Mouse (Mus musculus) heart, postnatal 4 days (tissue): ENCODE data around the gene Prl8a2. TPM values are rescaled to one million over a fixed set of nuclear protein-coding genes. Genes with fewer than 3 reads are reported as not detected.

Experiments
- DNase-seq: peaks from one replicate; pipeline ENCODE4 v3.0.0; 2021
- total RNA-seq, 2 experiments: library from RNA; stranded (reverse); gene quantifications; 2 replicates each; pipeline ENCODE4 v1.2.3; 2021

Gene Prl8a2
- total RNA-seq, result not detected

- DNase-seq, result no peak
Measured at GRCm38 (mm10) chr13:27345373-27345772, at the start of gene Prl8a2. Prl8a2 (plus strand) TSS chr13:27345673.

GRCm38 (mm10) chr13:27312334-27313225, 32.9 kb upstream of the Prl8a2 start, which contains the start of gene Prl6a1:
Prl6a1 (plus strand) TSS chr13:27312627.
- no peak for DNase-seq

- no peak for DNase-seq
Measured at GRCm38 (mm10) chr13:27334989-27335388, 10.5 kb upstream of the Prl8a2 start.

GRCm38 (mm10) chr13:27342733-27343275, 2.7 kb upstream of the Prl8a2 start:
- no peak for DNase-seq

GRCm38 (mm10) chr13:27390746-27391145, 45.3 kb downstream of the Prl8a2 start, which contains the start of gene Prl2b1:
Prl2b1 (minus strand) TSS chr13:27390846.
- no peak for DNase-seq

DNA sequence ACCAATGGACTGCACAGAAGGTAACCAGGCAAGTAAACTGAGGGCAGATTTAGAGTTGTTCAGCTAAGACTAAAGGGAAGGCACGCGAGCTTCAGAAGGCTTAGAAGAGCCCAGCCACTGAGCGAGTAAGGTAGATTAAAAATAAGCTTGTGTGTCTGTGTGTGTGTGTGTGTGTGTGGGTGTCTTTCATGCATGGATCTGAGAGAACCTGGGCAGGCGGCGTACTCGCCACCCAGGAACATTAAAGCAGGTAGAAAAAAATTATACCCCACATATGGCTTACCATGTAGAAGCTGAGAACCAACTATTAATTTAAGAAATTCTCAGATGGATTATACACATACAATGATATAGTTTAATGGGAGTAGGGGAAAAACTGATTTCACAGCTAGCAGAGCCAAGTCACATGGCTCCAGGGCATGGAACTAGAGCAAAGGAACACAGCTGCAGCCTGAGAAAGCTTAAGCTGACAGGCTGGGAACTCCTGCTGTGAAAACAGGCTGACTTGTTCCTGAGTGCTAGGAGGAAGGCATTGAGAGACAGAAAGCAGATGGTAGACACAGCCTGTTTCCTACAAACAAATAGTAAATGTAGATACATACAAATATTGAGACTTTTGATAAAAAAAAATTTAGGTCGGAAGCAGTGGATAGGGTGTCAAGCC, 53.7 kb downstream of the Prl8a2 start:
- no peak for DNase-seq

Other genes with a start within 250 kb of the Prl8a2 start
- not detected for gene Prl3d2, start 224.0 kb upstream of the Prl8a2 start, total RNA-seq
- not detected for gene Prl3d3, start 188.9 kb upstream of the Prl8a2 start, total RNA-seq
- not detected for gene Prl3c1, start 149.0 kb upstream of the Prl8a2 start, total RNA-seq
- not detected for gene Prl3b1, start 103.8 kb upstream of the Prl8a2 start, total RNA-seq
- not detected for gene Prl3a1, start 86.2 kb upstream of the Prl8a2 start, total RNA-seq
- not detected for gene Prl6a1, start 33.0 kb upstream of the Prl8a2 start, total RNA-seq
- gene Prl2b1, start 45.2 kb downstream of the Prl8a2 start, total RNA-seq, result not detected
- gene Prl8a6, start 93.0 kb downstream of the Prl8a2 start, total RNA-seq, result not detected
- not detected for gene Prl8a8, start 167.5 kb downstream of the Prl8a2 start, total RNA-seq
- not detected for gene Prl8a9, start 218.9 kb downstream of the Prl8a2 start, total RNA-seq
- gene Prl8a1, start 236.5 kb downstream of the Prl8a2 start, total RNA-seq, result not detected